In genomic region chr15:7814917-7815316, GRCm38 (mm10) we compare ENCODE assay signal across 11 mouse cellular contexts. TPM values are rescaled to one million over a fixed set of nuclear protein-coding genes. Genes with fewer than 3 reads are reported as not detected.
DNase-seq lines count a peak whose midpoint lies in the region; ATAC-seq lines count a peak whose summit lies in the region.
"Had no signal": no experiment of that assay in that cellular context is flagged by ENCODE, and none has a peak within 500 bp of the region (broad histone marks: within the 10 kb centered on the region; RNA-seq: fewer than 3 reads in every experiment).

No protein-coding gene starts in this region.

- no peak overlapping the region for H3K9ac ChIP-seq in hindbrain, embryonic 12.5 days
- peak overlapping the region; percentile 28; the same call in 1 of the 2 replicates for H3K9ac ChIP-seq in midbrain, embryonic 12.5 days (replicated peaks)

- no peaks in the 10 kb centered on the region for H3K36me3 ChIP-seq in hindbrain, embryonic 12.5 days
- no peaks in the 10 kb centered on the region for H3K36me3 ChIP-seq in midbrain, embryonic 12.5 days

- peak overlapping the region; percentile 29 for H3K4me3 ChIP-seq in hindbrain, embryonic 12.5 days
- peak overlapping the region; percentile 39 for H3K4me3 ChIP-seq in midbrain, embryonic 12.5 days

- no peaks in the 10 kb centered on the region for H3K9me3 ChIP-seq in hindbrain, embryonic 12.5 days (replicated peaks)
- no peaks in the 10 kb centered on the region for H3K9me3 ChIP-seq in midbrain, embryonic 12.5 days

- no peak for ATAC-seq in hindbrain, embryonic 12.5 days (ENCODE audit: low FRiP score)
- no peak for ATAC-seq in midbrain, embryonic 12.5 days (ENCODE audit: low FRiP score, low read depth)
- ATAC-seq: Patski had no signal

- WGBS in hindbrain, embryonic 12.5 days, result 3% methylated on average over 13 of the region's 13 CpGs
- 2% methylated on average over 13 of the region's 13 CpGs for WGBS in midbrain, embryonic 12.5 days

- H3K27ac ChIP-seq in hindbrain, embryonic 12.5 days, result no peak overlapping the region
- H3K27ac ChIP-seq in midbrain, embryonic 12.5 days (replicated peaks), result no peak overlapping the region

- peak; percentile 16 for DNase-seq in embryo, embryonic 9.5 days (ENCODE audit: extremely low spot score)
- no peak for DNase-seq in embryo, embryonic 10.5 days (ENCODE audit: low spot score)
- DNase-seq in 3134 (ENCODE audit: extremely low read depth, insufficient read length, low spot score), result peak; percentile 26
- DNase-seq in layer of hippocampus, adult 8-10 months (ENCODE audit: low spot score in 2 of 2), result no peak
- DNase-seq in gastrocnemius, postnatal 25 days, result no peak
- no peak for DNase-seq in left cerebral cortex, adult 8-10 months (ENCODE audit: low spot score in 2 of 2)

- peak overlapping the region; percentile 54 for H3K4me2 ChIP-seq in hindbrain, embryonic 12.5 days (replicated peaks)
- H3K4me2 ChIP-seq in midbrain, embryonic 12.5 days (replicated peaks), result peak overlapping the region; percentile 52

- H3K27me3 ChIP-seq in hindbrain, embryonic 12.5 days, result peaks cover 96% of the 10 kb centered on the region
- H3K27me3 ChIP-seq in midbrain, embryonic 12.5 days, result peaks cover 95% of the 10 kb centered on the region
- H3K27me3 ChIP-seq: Patski had no signal

- peaks cover 33% of the 10 kb centered on the region for H3K4me1 ChIP-seq in hindbrain, embryonic 12.5 days
- peaks cover 36% of the 10 kb centered on the region for H3K4me1 ChIP-seq in midbrain, embryonic 12.5 days

RNA-seq across cellular contexts. Expression of gene Gdnf, which starts 4.3 kb away (rescaled TPM):
- 0.45 and 0.50 TPM in 2 replicates for polyA plus RNA-seq in hindbrain, embryonic 12.5 days (2016; fragmentation: Nextera tagmentation; extraction: Ambion mirVana)
- polyA plus RNA-seq in midbrain, embryonic 12.5 days (2016; fragmentation: Nextera tagmentation; extraction: Ambion mirVana), result 0.22 and 0.35 TPM in 2 replicates
- total RNA-seq in layer of hippocampus, adult 8-10 months (2022), result under 1 TPM in 3 of 4 experiments, not detected in 1; 0.16 to 0.20 (median 0.16) TPM
- total RNA-seq in gastrocnemius, postnatal 25 days (2021), result under 1 TPM; 0.69 to 0.75 TPM
- under 1 TPM; 0.54 to 0.82 (median 0.70) TPM for total RNA-seq in left cerebral cortex, adult 8-10 months (2022)
- total RNA-seq: hematopoietic stem cell, adult 5-6 weeks; megakaryocyte-erythroid progenitor cell, adult 5-6 weeks had no signal

Comparison
In these comparisons a context has a peak if more than half of its experiments do, and no peak if none do; other contexts are left out.
1. DNase-seq: peak in embryo, embryonic 9.5 days (single experiment) and 3134 (single experiment); none in embryo, embryonic 10.5 days (single experiment), layer of hippocampus, adult 8-10 months (0 of 2), gastrocnemius, postnatal 25 days (single experiment) and left cerebral cortex, adult 8-10 months (0 of 2).